Mouse (Mus musculus) stomach, embryonic 14.5 days (tissue): Measurements from ENCODE around the gene Napb. TPM values are rescaled to one million over a fixed set of nuclear protein-coding genes. Genes with fewer than 3 reads are reported as not detected.
A peak's percentile ranks its signal among the peaks of the same experiment; 100 is the strongest.

Source experiments
- ATAC-seq: fragments of 200-750 bp; cut with Nextera tagmentation; 2 replicates; pipeline ENCODE4 v1.8.0; 2017; ENCODE audit warnings: low read depth, moderate TSS enrichment; ENCODE audit not compliant: insufficient number of reproducible peaks, insufficient read depth, low FRiP score
- H3K27ac ChIP-seq: fragments of 300-500 bp; sonication (generic); 2 replicates; pipeline ENCODE4 v1.5.1; 2014; ENCODE audit warnings: mild to moderate bottlenecking, low read length, moderate library complexity, mixed read lengths
- H3K27me3 ChIP-seq: fragments of 300-500 bp; sonication (generic); 2 replicates; pipeline ENCODE4 v1.6.1; 2014; ENCODE audit warnings: low read length, control low read depth, mixed read lengths; ENCODE audit not compliant: control insufficient read depth, insufficient read depth
- H3K36me3 ChIP-seq: fragments of 300-500 bp; sonication (generic); 2 replicates; pipeline ENCODE4 v1.6.1; 2014; ENCODE audit warnings: mild to moderate bottlenecking, control low read depth, low read length, moderate library complexity, mixed read lengths; ENCODE audit not compliant: control insufficient read depth, insufficient read depth
- H3K4me1 ChIP-seq: fragments of 300-500 bp; sonication (generic); 2 replicates; pipeline ENCODE4 v1.6.1; 2014; ENCODE audit warnings: low read length, control low read depth, mixed read lengths; ENCODE audit not compliant: control insufficient read depth, insufficient read depth
- H3K4me2 ChIP-seq: fragments of 300-500 bp; sonication (generic); replicated peaks from 2 replicates; pipeline ENCODE4 v1.6.1; 2014; ENCODE audit warnings: low read depth, low read length, control low read depth
- H3K4me3 ChIP-seq: fragments of 300-500 bp; sonication (generic); 2 replicates; pipeline ENCODE4 v1.5.1; 2014; ENCODE audit warnings: low read depth, low read length, control low read depth
- H3K9ac ChIP-seq: fragments of 300-500 bp; sonication (generic); replicated peaks from 2 replicates; pipeline ENCODE4 v1.6.1; 2014; ENCODE audit warnings: low read depth, mild to moderate bottlenecking, control low read depth, low read length, moderate library complexity, mixed read lengths
- H3K9me3 ChIP-seq: fragments of 300-500 bp; sonication (generic); 2 replicates; pipeline ENCODE4 v1.6.1; 2016; ENCODE audit warnings: low read depth, low read length, control low read depth; ENCODE audit not compliant: control insufficient read depth
- WGBS: fragments of 180-500 bp; shearing (Covaris S2); extraction: QIAGEN DNeasy Blood & Tissue Kit; methylation state at CpG from one replicate; pipeline ENCODE4 v1.1.7; 2014; 5-methylcytosine and 5-hydroxymethylcytosine counted together
- polyA plus RNA-seq: library from polyadenylated mRNA; unstranded; fragments of >200 nt; fragmentation: Nextera tagmentation; extraction: Ambion mirVana; gene quantifications from 2 replicates; pipeline ENCODE4 v1.2.1, GENCODE M21; 2014

Gene Napb
- polyA plus RNA-seq, 1 experiment from 2014 or later = 7.8 TPM

- no peak overlapping the region for H3K27ac ChIP-seq
- no peaks in the 10 kb centered on the region for H3K27me3 ChIP-seq
- H3K4me3 ChIP-seq = no peak overlapping the region
- no peak overlapping the region for H3K9ac ChIP-seq
- WGBS = 81% methylated on average over 3 of the region's 3 CpGs
- H3K9me3 ChIP-seq = no peaks in the 10 kb centered on the region
- H3K4me1 ChIP-seq = no peaks in the 10 kb centered on the region
- H3K4me2 ChIP-seq = no peak overlapping the region
- no peaks in the 10 kb centered on the region for H3K36me3 ChIP-seq
- no peak for ATAC-seq
Measured at GRCm38 (mm10) chr2:148743846-148744407, 11.7 kb upstream of the Napb start.

GRCm38 (mm10) chr2:148743001-148743400 is 10.7 kb upstream of the Napb start:
- H3K27me3 ChIP-seq = no peaks in the 10 kb centered on the region
- no peak for ATAC-seq
- no peak overlapping the region for H3K4me3 ChIP-seq
- no peak overlapping the region for H3K9ac ChIP-seq
- H3K9me3 ChIP-seq = no peaks in the 10 kb centered on the region
- H3K4me2 ChIP-seq = no peak overlapping the region
- no peaks in the 10 kb centered on the region for H3K36me3 ChIP-seq
- no peaks in the 10 kb centered on the region for H3K4me1 ChIP-seq
- 81% methylated on average over 3 of the region's 3 CpGs for WGBS
- no peak overlapping the region for H3K27ac ChIP-seq

- Histone ChIP-seq H3K27ac (peak overlapping the region; percentile 27; the same call in 1 of the 2 replicates), H3K9ac (peak overlapping the region; percentile 52), H3K36me3 (no peaks in the 10 kb centered on the region), H3K4me2 (peak overlapping the region; percentile 72), H3K9me3 (no peaks in the 10 kb centered on the region), H3K4me3 (peak overlapping the region; percentile 76), H3K4me1 (0 out of 2 replicates have a peak, but pooled peaks cover 6% of the 10 kb centered on the region), H3K27me3 (no peaks in the 10 kb centered on the region)
- ATAC-seq = peak; percentile 47; the same call in 1 of the 2 replicates
- under 1% methylated on average over 35 of the region's 35 CpGs for WGBS
Measured at GRCm38 (mm10) chr2:148731614-148732326, 497 bp downstream of the Napb start.

DNA sequence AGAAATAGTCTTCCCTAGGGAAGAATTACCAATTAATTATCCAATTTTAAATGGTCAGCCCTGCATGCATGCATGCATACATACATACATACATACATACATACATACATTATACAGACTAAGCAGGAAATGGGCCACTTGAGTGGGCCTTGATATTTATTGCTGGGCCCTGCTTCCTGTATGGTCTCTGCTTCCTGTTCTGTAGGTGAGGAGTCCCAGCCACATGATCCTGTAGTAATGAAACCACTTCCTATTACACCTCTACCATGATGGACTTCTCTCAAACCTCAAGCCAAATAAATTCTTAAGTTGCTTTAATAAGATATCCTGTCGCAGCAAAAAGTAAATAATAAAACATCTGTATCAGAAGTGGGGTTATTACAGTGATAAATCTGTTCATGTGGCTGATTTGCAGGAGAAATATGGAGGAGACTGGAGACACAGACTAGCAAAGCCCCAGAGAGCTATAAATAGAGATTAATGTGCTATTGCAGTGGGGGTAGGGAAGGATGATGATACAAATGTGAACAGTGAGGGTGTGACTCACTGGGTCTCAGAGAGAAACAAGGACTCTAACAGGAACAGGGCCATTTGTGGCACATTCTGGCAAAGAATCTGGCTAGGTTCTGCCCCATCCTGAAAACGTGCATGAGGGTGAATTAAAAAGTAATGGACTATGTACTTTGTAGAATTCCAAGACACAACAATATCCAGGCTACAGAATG is 12.8 kb downstream of the Napb start:
- no peak for ATAC-seq
- no peaks in the 10 kb centered on the region for H3K4me1 ChIP-seq
- H3K4me3 ChIP-seq = no peak overlapping the region
- no peak overlapping the region for H3K9ac ChIP-seq
- H3K27me3 ChIP-seq = no peaks in the 10 kb centered on the region
- H3K4me2 ChIP-seq = no peak overlapping the region
- no peaks in the 10 kb centered on the region for H3K36me3 ChIP-seq
- H3K27ac ChIP-seq = no peak overlapping the region
- WGBS = 55% methylated on average over 2 of the region's 2 CpGs
- no peaks in the 10 kb centered on the region for H3K9me3 ChIP-seq

DNA sequence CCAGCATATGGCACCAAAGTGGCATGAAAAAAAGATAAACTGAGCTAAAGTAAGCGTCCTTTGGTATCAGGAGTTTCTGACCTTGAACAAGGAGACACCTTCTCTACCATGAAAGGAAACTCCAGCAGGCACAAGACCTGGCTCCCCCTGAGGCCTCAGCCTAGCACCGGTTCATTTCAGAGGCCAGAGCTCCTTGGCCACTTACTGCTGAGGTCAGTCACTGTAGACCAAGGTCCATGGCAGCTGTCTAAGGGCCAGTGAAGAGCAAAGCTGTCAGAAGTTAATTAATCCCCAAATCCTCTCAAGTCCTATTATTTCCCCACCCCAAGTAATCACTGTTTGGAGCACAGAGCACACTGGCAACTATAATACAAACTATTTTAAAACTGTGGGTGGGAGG is 15.2 kb downstream of the Napb start:
- Histone ChIP-seq H3K9me3 (no peaks in the 10 kb centered on the region), H3K4me2 (no peak overlapping the region), H3K4me1 (no peaks in the 10 kb centered on the region), H3K27me3 (no peaks in the 10 kb centered on the region), H3K36me3 (no peaks in the 10 kb centered on the region), H3K4me3 (no peak overlapping the region), H3K9ac (no peak overlapping the region), H3K27ac (no peak overlapping the region)
- WGBS = 75% methylated on average over 2 of the region's 2 CpGs
- no peak for ATAC-seq

- Histone ChIP-seq H3K9me3 (no peaks in the 10 kb centered on the region), H3K4me3 (no peak overlapping the region), H3K27me3 (no peaks in the 10 kb centered on the region), H3K4me2 (no peak overlapping the region), H3K9ac (no peak overlapping the region), H3K27ac (no peak overlapping the region), H3K36me3 (0 out of 2 replicates have a peak, but pooled peaks cover 2% of the 10 kb centered on the region), H3K4me1 (no peaks in the 10 kb centered on the region)
- no peak for ATAC-seq
- 71% methylated on average over 3 of the region's 3 CpGs for WGBS
Measured at GRCm38 (mm10) chr2:148712326-148712725, 19.9 kb downstream of the Napb start.

DNA sequence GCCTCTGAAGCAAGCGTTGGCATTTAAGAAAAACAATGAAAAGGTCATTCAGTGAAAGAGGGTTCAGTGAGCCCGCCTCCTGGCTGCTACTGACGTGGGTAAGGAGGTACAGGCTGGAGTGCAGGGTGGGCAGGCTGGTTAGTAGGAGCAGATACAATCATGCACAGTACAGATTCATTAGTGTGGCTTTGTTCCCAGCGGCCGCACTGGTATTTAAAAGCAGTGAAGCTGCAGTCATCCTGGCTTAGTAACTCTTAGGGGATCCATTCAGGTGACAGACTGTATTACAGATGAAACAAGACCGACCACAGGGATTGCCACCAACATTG is 25.1 kb downstream of the Napb start:
- Histone ChIP-seq H3K4me2 (no peak overlapping the region), H3K4me3 (no peak overlapping the region), H3K9me3 (no peaks in the 10 kb centered on the region), H3K4me1 (no peaks in the 10 kb centered on the region), H3K27me3 (no peaks in the 10 kb centered on the region), H3K27ac (no peak overlapping the region), H3K36me3 (peaks cover 11% of the 10 kb centered on the region; the same call in 1 of the 2 replicates), H3K9ac (no peak overlapping the region)
- ATAC-seq = no peak
- 81% methylated on average over 6 of the region's 6 CpGs for WGBS

GRCm38 (mm10) chr2:148706409-148707201 is 25.7 kb downstream of the Napb start:
- H3K4me1 ChIP-seq = no peaks in the 10 kb centered on the region
- no peak overlapping the region for H3K4me3 ChIP-seq
- H3K9me3 ChIP-seq = no peaks in the 10 kb centered on the region
- 83% methylated on average over 15 of the region's 15 CpGs for WGBS
- no peak overlapping the region for H3K27ac ChIP-seq
- peak; percentile 18; the same call in 1 of the 2 replicates for ATAC-seq
- H3K4me2 ChIP-seq = no peak overlapping the region
- peaks cover 11% of the 10 kb centered on the region; the same call in 1 of the 2 replicates for H3K36me3 ChIP-seq
- H3K27me3 ChIP-seq = no peaks in the 10 kb centered on the region
- H3K9ac ChIP-seq = no peak overlapping the region
